Mouse (Mus musculus) left cerebral cortex, adult 18-20 months (tissue): ENCODE measurements around the gene Rap1gap2. TPM values are rescaled to one million over a fixed set of nuclear protein-coding genes. Genes with fewer than 3 reads are reported as not detected.
"Not testable (repeated sequence)": the region's sequence is repeated elsewhere in the genome, so short reads cannot be mapped to it uniquely, and the experiment has no call there.

ENCODE experiments used
- DNase-seq, 2 experiments: peaks; one replicate each; pipeline ENCODE4 v3.0.0; 2021 to 2022; ENCODE audit warnings: low spot score in 2 of 2, mixed read lengths in 1 of 2
- total RNA-seq, 2 experiments: library from RNA; stranded (reverse); gene quantifications; 2 replicates each; pipeline ENCODE4 v1.2.3; 2021

Rap1gap2 gene
- total RNA-seq, 2 experiments from 2014 or later: 175 to 181 TPM

GRCm38 (mm10) chr11:74623693-74624092 is 13.0 kb upstream of the Rap1gap2 start:
- no peak for DNase-seq

DNA sequence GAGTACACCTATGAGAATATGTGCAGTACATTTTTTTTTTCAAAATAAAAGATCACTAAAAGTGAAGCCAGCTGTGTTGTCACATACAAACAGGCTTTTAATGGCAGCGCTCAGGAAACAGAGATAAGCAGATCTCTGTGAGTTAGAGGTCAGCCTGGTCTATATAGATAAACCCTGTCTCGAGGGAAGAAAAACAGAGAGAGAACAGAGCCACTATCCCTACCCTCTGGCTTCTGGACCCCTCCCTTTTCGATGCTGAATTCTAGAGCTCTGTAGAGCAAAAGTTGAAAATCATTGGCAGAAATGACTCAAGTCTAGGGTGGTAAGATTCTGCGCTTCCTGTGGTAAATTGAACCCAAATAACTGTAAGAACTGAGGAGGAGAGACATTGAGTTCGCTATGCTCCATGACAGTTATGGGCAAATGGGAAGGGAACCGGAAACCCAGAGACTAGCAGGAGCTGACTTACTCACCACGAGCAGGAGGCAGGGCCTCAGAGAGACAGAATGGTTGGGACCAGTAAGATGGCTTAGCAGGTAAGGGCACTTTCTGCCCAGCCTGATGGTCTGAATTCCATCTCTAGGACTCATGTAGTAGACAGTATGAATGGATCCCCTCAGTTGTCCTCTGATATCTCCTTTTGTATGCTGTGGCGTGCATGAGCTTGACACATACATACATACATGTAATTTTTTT is 11.4 kb upstream of the Rap1gap2 start:
- no peak for DNase-seq

- DNase-seq: no peak
These were observed 9.2 kb upstream of the Rap1gap2 start for GRCm38 (mm10) chr11:74619956-74620300.

- DNase-seq: peak; percentile 55 to 66
These were observed 8.7 kb upstream of the Rap1gap2 start, which contains the start of gene Ccdc92b for GRCm38 (mm10) chr11:74619201-74619955. Ccdc92b (plus strand) TSS chr11:74619605.

DNA sequence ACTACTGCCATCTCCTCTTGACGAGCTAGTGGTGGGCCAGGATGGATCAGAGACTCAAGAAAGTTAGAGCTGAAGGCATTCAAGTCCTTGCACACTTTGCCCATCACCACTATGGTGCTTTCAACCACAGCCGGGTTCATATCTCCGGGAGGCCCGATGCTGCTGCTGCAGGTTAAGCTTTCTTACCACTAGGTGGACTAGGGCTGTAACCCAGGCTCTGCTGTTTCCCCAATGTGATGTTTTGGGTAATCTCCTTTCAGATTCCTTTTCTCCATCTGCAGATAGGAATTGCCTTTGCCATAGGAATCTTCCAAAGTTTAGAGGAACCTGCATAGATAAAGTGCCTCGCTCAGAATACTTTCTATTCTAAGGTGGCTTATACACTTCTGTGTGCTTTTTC is 4.9 kb upstream of the Rap1gap2 start:
- no peak for DNase-seq

- DNase-seq: no peak
These were observed 2.7 kb upstream of the Rap1gap2 start for GRCm38 (mm10) chr11:74613428-74613827.

GRCm38 (mm10) chr11:74611437-74611836 is 722 bp upstream of the Rap1gap2 start:
- DNase-seq: no peak

GRCm38 (mm10) chr11:74610068-74610467 is 647 bp downstream of the Rap1gap2 start:
- no peak for DNase-seq

DNA sequence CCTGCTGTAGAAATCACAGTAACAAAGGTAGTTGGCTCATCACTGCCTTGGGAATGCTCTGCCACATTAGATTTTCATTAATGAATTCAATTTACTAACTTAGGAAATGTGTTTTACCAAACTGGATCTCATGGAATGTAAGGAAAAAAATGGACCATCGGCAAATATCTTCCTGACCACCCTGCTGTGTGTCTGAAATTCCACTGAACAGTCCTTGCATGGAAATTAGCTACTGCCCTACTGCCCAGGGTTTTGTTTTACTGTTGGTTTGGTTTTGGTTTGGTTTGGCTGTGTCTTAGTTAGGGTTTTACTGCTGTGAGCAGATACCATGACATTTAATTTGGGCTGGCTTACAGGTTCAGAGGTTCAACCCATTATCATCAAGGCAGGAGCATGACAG is 8.4 kb downstream of the Rap1gap2 start:
- DNase-seq: no peak

- no peak for DNase-seq
These were observed 12.8 kb downstream of the Rap1gap2 start for GRCm38 (mm10) chr11:74597990-74598337.

DNA sequence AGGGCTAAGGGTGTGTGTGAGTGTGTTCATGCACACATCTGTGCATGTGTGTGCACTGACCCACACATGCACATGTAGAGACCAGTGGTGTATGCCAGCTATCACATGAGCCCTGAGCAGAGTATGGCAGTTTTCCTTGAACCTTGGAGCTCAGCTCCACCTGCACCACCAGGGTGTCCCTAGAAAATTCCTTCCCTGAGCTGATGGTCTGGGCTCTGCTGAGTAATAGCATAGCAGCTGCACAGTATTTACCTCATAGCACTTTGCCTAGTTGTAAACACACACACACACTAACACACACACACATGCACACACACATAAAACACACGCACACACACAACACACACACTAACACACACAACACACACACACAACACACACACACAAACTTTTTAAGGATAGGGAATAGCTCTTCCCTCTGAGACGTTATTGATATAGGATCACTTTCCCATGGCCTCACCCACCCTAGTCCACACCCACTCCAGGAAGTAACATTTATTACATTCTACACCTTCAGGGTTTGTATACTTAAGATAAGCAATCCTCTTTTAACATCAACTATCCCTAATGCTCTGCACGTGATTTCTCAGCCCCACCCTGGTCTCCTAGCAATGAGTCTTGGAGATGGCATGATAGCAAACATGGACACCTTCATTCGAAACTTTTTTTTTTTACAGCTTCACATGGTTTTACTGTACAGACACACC is 13.3 kb downstream of the Rap1gap2 start:
- no peak for DNase-seq

DNA sequence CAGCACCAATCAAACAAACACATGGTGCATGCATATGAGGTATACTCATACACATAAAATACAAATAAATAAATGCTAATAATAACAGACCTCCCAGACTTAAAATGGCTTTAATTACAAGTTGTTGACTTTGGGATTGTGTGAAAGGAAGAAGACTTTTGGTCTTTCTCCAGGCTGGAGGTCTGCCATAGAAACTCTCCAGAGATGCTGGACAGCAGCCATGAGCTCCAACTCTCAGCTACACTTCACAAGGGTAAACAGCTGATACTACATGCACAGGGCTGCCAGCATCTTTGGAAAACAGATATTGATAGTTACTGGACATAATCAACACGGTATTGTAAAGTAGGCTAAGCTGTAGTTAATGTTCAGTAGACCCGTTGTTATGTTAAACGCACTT is 18.5 kb downstream of the Rap1gap2 start:
- no peak for DNase-seq

- DNase-seq: no peak
These were observed 20.0 kb downstream of the Rap1gap2 start for GRCm38 (mm10) chr11:74590691-74591090.

- DNase-seq: no peak
These were observed 20.5 kb downstream of the Rap1gap2 start for GRCm38 (mm10) chr11:74590239-74590596.

DNA sequence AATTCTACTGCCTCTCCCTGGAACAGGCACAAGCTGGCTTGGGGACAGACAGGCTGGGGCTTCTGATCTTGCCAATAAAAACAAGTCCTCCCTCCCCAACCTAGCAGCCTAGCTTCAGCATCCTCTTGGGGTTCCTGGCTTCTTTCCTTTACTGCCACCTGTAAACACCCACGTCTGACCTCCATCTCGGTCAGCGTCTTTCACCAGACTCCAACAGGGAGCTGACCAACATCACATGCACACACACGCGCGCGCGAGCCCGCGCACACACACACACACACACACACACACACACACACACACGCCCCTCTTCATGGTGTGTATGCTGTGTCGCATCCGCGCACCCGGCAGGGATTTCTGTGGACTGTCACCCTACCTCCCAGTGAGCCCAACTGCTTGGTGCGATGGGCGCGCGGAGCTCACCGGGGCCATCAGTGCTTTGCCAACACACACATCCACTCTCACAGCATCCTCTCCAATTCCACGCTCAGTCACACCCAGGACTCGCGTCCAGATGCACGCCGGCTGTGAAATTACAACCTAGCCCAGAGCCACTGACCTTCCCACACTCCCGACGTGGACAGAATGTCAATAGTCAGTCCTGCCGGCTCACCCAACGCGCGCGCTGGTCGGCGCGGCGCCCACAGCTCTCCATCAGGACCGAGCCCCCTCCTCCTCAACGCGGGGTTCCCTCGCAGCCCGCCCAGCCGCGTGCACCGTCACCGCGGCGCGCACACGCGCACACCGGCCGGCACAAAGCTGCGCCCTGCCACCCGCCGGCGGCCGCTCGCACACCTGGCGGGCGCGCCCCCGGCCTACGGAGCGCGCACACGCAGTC is 21.1 kb downstream of the Rap1gap2 start:
- peak; percentile 57 to 74 for DNase-seq

GRCm38 (mm10) chr11:74586401-74586800 is 24.3 kb downstream of the Rap1gap2 start:
- DNase-seq: peak; percentile 51 to 75

- no peak for DNase-seq
These were observed 25.6 kb downstream of the Rap1gap2 start for GRCm38 (mm10) chr11:74584946-74585723.

GRCm38 (mm10) chr11:74583824-74584349 is 26.8 kb downstream of the Rap1gap2 start:
- DNase-seq: no peak

- DNase-seq: no peak
These were observed 28.3 kb downstream of the Rap1gap2 start for GRCm38 (mm10) chr11:74582464-74582863.

DNA sequence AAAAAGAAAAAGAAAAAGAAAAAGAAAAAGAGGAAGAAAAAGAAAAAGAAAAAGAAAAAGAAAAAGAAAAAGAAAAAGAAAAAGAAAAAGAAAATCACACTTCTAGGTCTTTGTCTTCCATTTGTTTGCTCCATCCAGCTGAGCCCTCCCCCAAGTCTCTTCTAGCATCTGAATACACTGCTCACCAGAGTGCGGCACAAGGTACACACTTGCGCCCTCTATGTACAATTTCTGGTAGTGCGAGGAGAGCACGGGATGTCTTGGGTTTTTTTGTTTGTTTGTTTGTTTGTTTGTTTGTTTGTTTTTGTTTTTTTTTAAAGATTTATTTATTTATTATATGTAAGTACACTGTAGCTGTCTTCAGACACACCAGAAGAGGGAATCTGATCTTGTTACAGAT is 29.4 kb downstream of the Rap1gap2 start:
- not testable (repeated sequence) for DNase-seq
